Mouse (Mus musculus) intestine, embryonic 14.5 days (tissue): ENCODE measurements around the gene Tbl1x. TPM values are rescaled to one million over a fixed set of nuclear protein-coding genes. Genes with fewer than 3 reads are reported as not detected.

Source experiments
- ATAC-seq: fragments of 200-750 bp; cut with Nextera tagmentation; replicated peaks from 2 replicates; pipeline ENCODE4 v1.8.0; 2017; ENCODE audit warnings: low read depth, moderate number of reproducible peaks, moderate TSS enrichment, moderate library complexity; ENCODE audit not compliant: low FRiP score, low TSS enrichment
- DNase-seq: peaks from one replicate; pipeline ENCODE4 v3.0.0-alpha.2; 2018; ENCODE audit warnings: low spot score
- H3K27ac ChIP-seq: fragments of 300-500 bp; sonication (generic); 2 replicates; pipeline ENCODE4 v1.5.1; 2014; ENCODE audit warnings: low read depth, mild to moderate bottlenecking, control low read depth
- H3K27me3 ChIP-seq: fragments of 300-500 bp; sonication (generic); replicated peaks from 2 replicates; pipeline ENCODE4 v1.6.1; 2014; ENCODE audit warnings: low read length, control low read depth; ENCODE audit not compliant: control insufficient read depth, insufficient read depth
- H3K36me3 ChIP-seq: fragments of 300-500 bp; sonication (generic); 2 replicates; pipeline ENCODE4 v1.6.1; 2014; ENCODE audit warnings: low read length, control low read depth; ENCODE audit not compliant: control insufficient read depth, insufficient read depth
- H3K4me1 ChIP-seq: fragments of 300-500 bp; sonication (generic); replicated peaks from 2 replicates; pipeline ENCODE4 v1.6.1; 2014; ENCODE audit warnings: low read length, control low read depth, mixed read lengths; ENCODE audit not compliant: control insufficient read depth, insufficient read depth
- H3K4me2 ChIP-seq: fragments of 300-500 bp; sonication (generic); 2 replicates; pipeline ENCODE4 v1.6.1; 2014; ENCODE audit warnings: low read length
- H3K4me3 ChIP-seq: fragments of 300-500 bp; sonication (generic); 2 replicates; pipeline ENCODE4 v1.5.1; 2014; ENCODE audit warnings: low read depth, low read length, control low read depth, mixed read lengths
- H3K9ac ChIP-seq: fragments of 300-500 bp; sonication (generic); 2 replicates; pipeline ENCODE4 v1.6.1; 2014; ENCODE audit warnings: mild to moderate bottlenecking, low read length
- H3K9me3 ChIP-seq: fragments of 300-500 bp; sonication (generic); 2 replicates; pipeline ENCODE4 v1.6.1; 2016; ENCODE audit warnings: low read length, control low read depth; ENCODE audit not compliant: control insufficient read depth
- WGBS: fragments of 180-500 bp; shearing (Covaris S2); extraction: QIAGEN DNeasy Blood & Tissue Kit; methylation state at CpG from one replicate; pipeline ENCODE4 v1.1.7; 2014; 5-methylcytosine and 5-hydroxymethylcytosine counted together
- polyA plus RNA-seq: library from polyadenylated mRNA; unstranded; fragments of >200 nt; fragmentation: Nextera tagmentation; extraction: Ambion mirVana; gene quantifications from 2 replicates; pipeline ENCODE4 v1.2.1, GENCODE M21; 2014

Tbl1x gene
- polyA plus RNA-seq, 1 experiment from 2014 or later: 82.5 TPM

GRCm38 (mm10) chrX:77550388-77550787 is 39.6 kb downstream of the Tbl1x start:
- H3K27ac ChIP-seq: no peak overlapping the region
- DNase-seq (no peak), ATAC-seq (no peak)
- no peaks in the 10 kb centered on the region; the same call in 1 of the 2 replicates for H3K4me1 ChIP-seq
- H3K36me3 ChIP-seq: no peaks in the 10 kb centered on the region
- H3K27me3 ChIP-seq: no peaks in the 10 kb centered on the region
- H3K9me3 ChIP-seq: no peaks in the 10 kb centered on the region
- H3K4me3 ChIP-seq: no peak overlapping the region
- H3K4me2 ChIP-seq: no peak overlapping the region
- H3K9ac ChIP-seq: no peak overlapping the region

DNA sequence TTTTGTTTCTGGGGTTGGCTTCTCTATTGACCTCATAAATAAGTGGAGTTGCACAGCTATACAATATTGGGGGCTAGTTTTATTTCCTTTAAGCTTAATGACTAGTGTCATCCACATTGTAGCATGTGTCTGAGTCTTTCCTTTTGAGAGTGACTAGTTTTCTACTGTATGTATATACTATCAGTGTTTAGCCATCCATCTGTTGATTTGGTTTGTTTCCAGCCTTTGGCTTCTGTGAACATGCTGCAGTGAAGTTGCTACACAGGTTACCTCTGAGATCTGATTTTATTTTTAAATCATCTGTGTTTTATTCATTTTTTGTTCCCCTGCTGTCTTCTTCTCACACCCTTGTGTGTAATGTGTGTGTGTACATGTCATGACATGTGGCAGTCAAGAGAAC is 40.5 kb downstream of the Tbl1x start:
- Histone ChIP-seq H3K4me1 (no peaks in the 10 kb centered on the region), H3K36me3 (no peaks in the 10 kb centered on the region), H3K4me2 (no peak overlapping the region), H3K27me3 (no peaks in the 10 kb centered on the region), H3K9ac (no peak overlapping the region), H3K27ac (no peak overlapping the region), H3K4me3 (no peak overlapping the region), H3K9me3 (no peaks in the 10 kb centered on the region)
- ATAC-seq (no peak), DNase-seq (no peak)

DNA sequence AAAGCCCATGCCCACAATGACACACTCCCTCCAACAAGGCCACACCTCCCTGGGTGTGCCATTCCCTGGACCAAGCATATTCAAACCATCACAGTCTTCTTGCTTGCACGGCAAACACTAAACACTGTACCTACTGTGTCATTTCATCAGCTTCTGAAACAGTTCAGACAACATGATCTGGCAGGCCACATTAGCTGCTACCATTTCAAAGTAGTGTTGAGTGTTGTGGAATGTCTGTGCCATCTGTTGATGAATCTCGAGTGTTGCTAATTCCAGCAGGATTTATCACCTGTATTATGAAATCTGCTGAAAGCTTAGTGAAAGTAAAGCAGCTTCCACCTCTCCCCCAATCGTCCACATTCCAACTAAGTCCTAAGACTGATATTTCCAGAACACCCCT is 41.3 kb downstream of the Tbl1x start:
- WGBS: 50% methylated on average over 3 of the region's 3 CpGs
- H3K27me3 ChIP-seq: no peaks in the 10 kb centered on the region
- no peak overlapping the region for H3K27ac ChIP-seq
- no peak overlapping the region for H3K9ac ChIP-seq
- no peaks in the 10 kb centered on the region for H3K36me3 ChIP-seq
- ATAC-seq: no peak
- no peaks in the 10 kb centered on the region for H3K9me3 ChIP-seq
- H3K4me1 ChIP-seq: no peaks in the 10 kb centered on the region
- no peak overlapping the region for H3K4me3 ChIP-seq
- H3K4me2 ChIP-seq: no peak overlapping the region
- DNase-seq: no peak

- H3K27ac ChIP-seq: no peak overlapping the region
- H3K4me1 ChIP-seq: no peaks in the 10 kb centered on the region
- 91% methylated on average over 1 of the region's 1 CpGs for WGBS
- H3K4me2 ChIP-seq: no peak overlapping the region
- H3K9ac ChIP-seq: no peak overlapping the region
- no peaks in the 10 kb centered on the region for H3K9me3 ChIP-seq
- no peaks in the 10 kb centered on the region for H3K27me3 ChIP-seq
- ATAC-seq: no peak
- no peaks in the 10 kb centered on the region for H3K36me3 ChIP-seq
- no peak overlapping the region for H3K4me3 ChIP-seq
- DNase-seq: no peak
Measured at GRCm38 (mm10) chrX:77555985-77556384, 45.2 kb downstream of the Tbl1x start.

DNA sequence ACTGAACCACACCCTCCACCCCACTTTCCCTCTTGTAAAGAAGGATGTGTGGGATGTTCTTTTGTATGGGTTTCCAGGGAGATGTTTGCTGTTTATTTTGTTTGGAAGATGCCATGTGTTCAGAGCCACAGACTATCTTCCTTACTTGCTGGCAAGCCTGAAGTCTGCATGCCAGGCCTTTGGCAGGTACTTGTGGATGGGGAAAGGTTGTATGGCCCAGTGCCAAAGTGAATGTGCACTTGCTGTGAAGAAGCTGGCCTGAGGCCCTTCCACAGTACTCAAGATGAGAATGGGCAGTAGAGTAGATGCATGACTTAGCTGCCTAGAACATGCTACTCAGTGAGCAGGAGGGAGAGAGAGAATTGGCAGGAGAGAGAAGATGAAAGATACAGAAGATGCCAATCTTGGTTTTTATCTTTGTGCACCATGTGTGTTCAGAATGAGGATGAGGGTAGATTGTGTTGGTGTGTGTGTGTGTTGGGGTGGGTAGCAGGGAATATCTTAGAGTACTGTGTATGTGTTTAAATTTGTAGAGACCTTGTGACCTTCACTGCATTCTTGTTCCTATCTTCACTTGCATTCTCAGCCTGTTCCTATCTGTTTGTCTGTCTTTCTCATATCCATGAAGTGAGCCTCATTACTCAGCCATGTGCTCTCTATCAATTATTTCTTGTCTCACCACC is 48.5 kb downstream of the Tbl1x start:
- DNase-seq: no peak
- no peaks in the 10 kb centered on the region for H3K9me3 ChIP-seq
- H3K36me3 ChIP-seq: no peaks in the 10 kb centered on the region
- H3K4me3 ChIP-seq: no peak overlapping the region
- no peak overlapping the region for H3K27ac ChIP-seq
- ATAC-seq: no peak
- H3K4me1 ChIP-seq: no peaks in the 10 kb centered on the region
- no peaks in the 10 kb centered on the region for H3K27me3 ChIP-seq
- H3K9ac ChIP-seq: no peak overlapping the region
- no peak overlapping the region for H3K4me2 ChIP-seq

GRCm38 (mm10) chrX:77563616-77564015 is 52.8 kb downstream of the Tbl1x start:
- H3K4me3 ChIP-seq: no peak overlapping the region
- H3K4me1 ChIP-seq: no peaks in the 10 kb centered on the region
- H3K9ac ChIP-seq: no peak overlapping the region
- no peaks in the 10 kb centered on the region for H3K9me3 ChIP-seq
- H3K4me2 ChIP-seq: no peak overlapping the region
- 89% methylated on average over 2 of the region's 2 CpGs for WGBS
- no peaks in the 10 kb centered on the region for H3K27me3 ChIP-seq
- H3K27ac ChIP-seq: no peak overlapping the region
- no peaks in the 10 kb centered on the region for H3K36me3 ChIP-seq
- ATAC-seq: no peak
- DNase-seq: no peak

DNA sequence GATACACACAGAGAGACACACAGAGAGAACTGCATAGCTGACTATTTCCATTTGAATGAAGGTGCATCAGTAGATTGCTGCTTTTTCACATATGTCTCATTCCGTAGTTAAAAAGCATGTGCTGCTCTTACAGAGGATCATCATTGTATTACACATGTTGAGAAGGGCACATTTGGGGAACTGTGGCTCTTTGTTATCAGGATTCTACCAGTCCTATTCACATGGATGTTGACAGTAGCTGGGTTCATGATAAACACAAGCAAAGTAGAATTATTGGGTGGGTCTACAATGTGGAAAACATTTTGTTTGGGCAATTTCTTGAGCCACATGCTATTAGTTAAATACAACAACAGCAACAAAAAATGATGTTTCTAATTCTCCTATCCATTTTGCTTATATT is 55.9 kb downstream of the Tbl1x start:
- DNase-seq (no peak), ATAC-seq (no peak)
- Histone ChIP-seq H3K27ac (no peak overlapping the region), H3K4me3 (no peak overlapping the region), H3K4me2 (no peak overlapping the region), H3K27me3 (no peaks in the 10 kb centered on the region), H3K36me3 (no peaks in the 10 kb centered on the region), H3K9me3 (no peaks in the 10 kb centered on the region), H3K4me1 (no peaks in the 10 kb centered on the region), H3K9ac (no peak overlapping the region)
- WGBS: 100% methylated on average over 1 of the region's 1 CpGs

DNA sequence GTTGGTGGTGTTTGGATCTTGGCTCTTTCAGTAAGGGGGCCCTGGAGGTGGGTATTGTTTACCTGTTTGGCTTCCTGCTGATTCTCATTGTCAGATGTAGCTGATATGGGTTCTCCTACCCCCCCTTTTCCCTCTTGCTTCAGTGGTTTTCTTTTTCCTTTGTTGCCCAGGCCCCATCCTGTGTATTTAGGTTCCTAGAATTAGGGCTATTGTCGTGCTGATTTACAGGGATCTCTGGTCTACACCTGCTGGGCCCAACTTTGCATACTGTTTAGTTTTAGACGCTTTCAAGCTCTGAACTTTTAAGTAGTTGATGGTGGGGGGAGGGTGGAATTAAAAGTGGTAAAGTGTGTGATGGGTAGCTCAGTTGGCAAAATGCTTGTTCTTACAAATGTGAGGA is 57.2 kb downstream of the Tbl1x start:
- Histone ChIP-seq H3K4me1 (no peaks in the 10 kb centered on the region), H3K9me3 (no peaks in the 10 kb centered on the region), H3K9ac (no peak overlapping the region), H3K4me2 (no peak overlapping the region), H3K27ac (no peak overlapping the region), H3K27me3 (no peaks in the 10 kb centered on the region), H3K4me3 (no peak overlapping the region), H3K36me3 (no peaks in the 10 kb centered on the region)
- 25% methylated on average over 2 of the region's 2 CpGs for WGBS
- DNase-seq (no peak), ATAC-seq (no peak)

DNA sequence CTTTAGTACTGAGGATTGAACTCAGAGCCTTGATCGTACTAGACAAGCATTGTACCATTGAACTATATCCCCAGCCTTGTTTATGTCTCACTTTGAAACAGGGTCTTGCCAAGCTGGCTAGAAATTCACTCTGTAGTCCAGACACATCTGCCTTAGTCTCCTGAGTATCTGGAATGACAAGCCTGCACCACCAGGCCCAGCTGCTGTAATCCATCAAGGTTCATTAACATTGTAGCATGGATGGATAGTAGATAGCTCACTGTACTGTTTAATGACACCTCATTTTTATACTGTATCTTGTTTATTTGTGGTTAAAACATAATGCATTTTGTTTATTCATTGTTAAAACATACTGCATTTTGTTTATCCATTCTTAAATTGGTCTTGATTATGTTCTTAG is 62.9 kb downstream of the Tbl1x start:
- H3K9ac ChIP-seq: no peak overlapping the region
- H3K36me3 ChIP-seq: no peaks in the 10 kb centered on the region
- no peak overlapping the region for H3K27ac ChIP-seq
- H3K4me2 ChIP-seq: no peak overlapping the region
- H3K27me3 ChIP-seq: no peaks in the 10 kb centered on the region
- ATAC-seq (no peak), DNase-seq (no peak)
- no peaks in the 10 kb centered on the region for H3K9me3 ChIP-seq
- no peak overlapping the region for H3K4me3 ChIP-seq
- no peaks in the 10 kb centered on the region for H3K4me1 ChIP-seq
- WGBS: 91% methylated on average over 1 of the region's 1 CpGs
